Mouse (Mus musculus) v-Abl transformed pro-B cells (cell line): ENCODE measurements around the gene Prss57.

Experiments used
- in situ Hi-C, 2 experiments: fragments of 400-800 bp; cut with MboI; formaldehyde crosslinking; loops; one replicate each; pipeline ENCODE4 v1.15.1; 2025; ENCODE audit not compliant: unreplicated experiment in 2 of 2

The Prss57 gene

GRCm38 (mm10) chr10:79811736-79812637 lies 21.2 kb upstream of the Prss57 start:
- in situ Hi-C loops, result loop anchor here in 1 of 2 experiments (5.0 kb wide), 1 partner anchor 35 kb away; the partner anchor contains the start of gene Fstl3

- in situ Hi-C loops, result no loop called here
Measured at GRCm38 (mm10) chr10:79808728-79809127, 18.0 kb upstream of the Prss57 start.

- in situ Hi-C loops, result no loop called here
Measured at GRCm38 (mm10) chr10:79807826-79808225, 17.1 kb upstream of the Prss57 start.

GRCm38 (mm10) chr10:79806972-79807371 lies 16.2 kb upstream of the Prss57 start:
- in situ Hi-C loops, result no loop called here

GRCm38 (mm10) chr10:79806331-79806730 lies 15.6 kb upstream of the Prss57 start:
- in situ Hi-C loops, result no loop called here

GRCm38 (mm10) chr10:79805636-79806035 lies 14.9 kb upstream of the Prss57 start:
- in situ Hi-C loops, result no loop called here

GRCm38 (mm10) chr10:79803716-79804323 lies 13.1 kb upstream of the Prss57 start:
- in situ Hi-C loops, result no loop called here

GRCm38 (mm10) chr10:79802331-79802971 lies 11.7 kb upstream of the Prss57 start:
- in situ Hi-C loops, result no loop called here

- in situ Hi-C loops, result no loop called here
Measured at GRCm38 (mm10) chr10:79801837-79802236, 11.1 kb upstream of the Prss57 start.

GRCm38 (mm10) chr10:79800508-79800907 lies 9.7 kb upstream of the Prss57 start:
- in situ Hi-C loops, result no loop called here

GRCm38 (mm10) chr10:79798289-79798928 lies 7.6 kb upstream of the Prss57 start:
- in situ Hi-C loops, result no loop called here

GRCm38 (mm10) chr10:79797326-79797725 lies 6.6 kb upstream of the Prss57 start:
- in situ Hi-C loops, result no loop called here

- in situ Hi-C loops, result no loop called here
Measured at GRCm38 (mm10) chr10:79795905-79796304, 5.1 kb upstream of the Prss57 start.

- in situ Hi-C loops, result no loop called here
Measured at GRCm38 (mm10) chr10:79794491-79794931, 3.8 kb upstream of the Prss57 start.

GRCm38 (mm10) chr10:79793738-79794490 lies 3.2 kb upstream of the Prss57 start:
- in situ Hi-C loops, result no loop called here

GRCm38 (mm10) chr10:79793051-79793737 lies 2.4 kb upstream of the Prss57 start, which contains the start of gene Palm:
Gene Palm, plus strand, starts transcription at chr10:79793572.
- in situ Hi-C loops, result no loop called here

- in situ Hi-C loops, result no loop called here
Measured at GRCm38 (mm10) chr10:79792339-79793040, 1.7 kb upstream of the Prss57 start.

GRCm38 (mm10) chr10:79789581-79789980 lies 1.2 kb downstream of the Prss57 start:
- in situ Hi-C loops, result loop anchor here in 1 of 2 experiments (10.0 kb wide), 1 partner anchor 95 kb away; no protein-coding TSS in a partner anchor
